Mouse (Mus musculus): Measurements from ENCODE around the gene Map2k5.
A peak's percentile ranks its signal among the peaks of the same experiment; 100 is the strongest.

The Map2k5 gene

GRCm38 (mm10) chr9:63124512-63124911 lies 253.2 kb downstream of the Map2k5 start:
- no peak for DNase-seq (ENCODE audit: low spot score)

DNA sequence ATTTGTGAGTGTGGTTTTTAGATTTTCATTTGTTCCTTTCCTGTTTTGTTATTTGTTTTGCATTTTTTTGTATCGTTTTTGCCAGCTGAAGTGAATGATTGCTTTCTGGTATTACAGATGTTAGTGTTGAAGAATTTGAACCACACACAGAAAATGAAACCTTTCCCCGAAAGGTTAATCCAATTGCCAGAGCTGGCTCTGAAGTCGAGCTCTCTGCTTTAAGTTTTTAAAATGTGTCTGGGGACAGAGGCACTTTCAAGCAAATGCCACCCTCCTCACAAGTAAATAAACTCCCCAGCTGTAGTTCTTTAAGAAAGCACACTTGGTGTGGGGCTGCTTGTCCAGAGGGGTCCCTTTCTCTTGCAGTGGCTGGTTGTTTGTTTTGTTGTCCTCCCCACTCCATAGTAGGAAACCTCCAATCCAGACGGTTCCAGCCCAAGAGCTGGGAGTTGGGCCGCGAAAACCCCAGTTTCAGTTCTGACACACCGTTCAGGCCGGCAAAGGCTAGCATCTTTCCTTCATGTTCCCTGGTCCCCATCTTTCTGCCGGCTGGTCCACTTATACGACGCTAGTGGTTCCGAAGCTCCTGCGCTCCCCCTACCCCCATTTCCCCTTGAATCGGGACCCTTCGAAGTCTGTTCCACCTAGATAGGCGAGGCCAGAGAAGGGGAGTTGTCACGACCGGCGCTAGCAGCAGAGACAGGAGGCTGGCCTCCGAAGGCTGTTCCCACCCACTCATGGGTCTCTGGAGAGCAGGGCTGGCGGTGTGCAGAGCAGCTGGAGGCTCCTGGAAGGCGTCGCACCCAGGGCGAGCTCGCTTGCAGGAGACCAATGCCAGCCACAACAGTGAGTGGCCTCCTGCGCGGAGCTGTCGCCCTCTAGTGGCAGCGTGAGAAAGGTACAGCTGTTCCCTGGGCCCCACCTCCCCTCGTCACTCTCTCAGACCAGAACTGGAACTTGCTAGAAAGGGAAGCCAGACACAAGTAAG lies 254.0 kb downstream of the Map2k5 start:
- DNase-seq (ENCODE audit: low spot score), result peak; percentile 96

- no peak for DNase-seq (ENCODE audit: low spot score)
These were observed 255.4 kb downstream of the Map2k5 start for GRCm38 (mm10) chr9:63122161-63122833.

- no peak for DNase-seq (ENCODE audit: low spot score)
These were observed 259.3 kb downstream of the Map2k5 start for GRCm38 (mm10) chr9:63118385-63118784.

Data from MN1 (cell line).